Mouse (Mus musculus) liver, embryonic 14.5 days (tissue): ENCODE results near the gene Skp1a. TPM values are rescaled to one million over a fixed set of nuclear protein-coding genes. Genes with fewer than 3 reads are reported as not detected.
"Not testable (repeated sequence)": the region's sequence is repeated elsewhere in the genome, so short reads cannot be mapped to it uniquely, and the experiment has no call there.

Experiments
- ATAC-seq: fragments of 200-750 bp; cut with Nextera tagmentation; 2 replicates; pipeline ENCODE4 v1.8.0; 2017; ENCODE audit warnings: moderate number of reproducible peaks, mild to moderate bottlenecking, moderate library complexity; ENCODE audit not compliant: insufficient read depth
- DNase-seq, 3 experiments: peaks; one replicate each; pipeline ENCODE4 v3.0.0-alpha.2; 2012 to 2013; ENCODE audit warnings: low read depth in 3 of 3, low spot score in 3 of 3
- H3K27ac ChIP-seq: fragments of 300-500 bp; sonication (generic); 2 replicates; pipeline ENCODE4 v1.5.1; 2014; ENCODE audit warnings: moderate library complexity, mild to moderate bottlenecking, control low read depth, inconsistent platforms
- H3K27me3 ChIP-seq: fragments of 300-500 bp; sonication (generic); 2 replicates; pipeline ENCODE4 v1.6.1; 2014; ENCODE audit warnings: mild to moderate bottlenecking, low read length, moderate library complexity; ENCODE audit not compliant: control insufficient read depth, insufficient read depth
- H3K36me3 ChIP-seq: fragments of 300-500 bp; sonication (generic); replicated peaks from 2 replicates; pipeline ENCODE4 v1.6.1; 2014; ENCODE audit warnings: low read depth; ENCODE audit not compliant: control insufficient read depth, insufficient read depth
- H3K4me1 ChIP-seq, 2 experiments: fragments of 200-500 bp in 1 of 2; fragments of 300-500 bp in 1 of 2; sonication (generic) in 1 of 2; replicated peaks; 2 replicates each; pipeline ENCODE4 v1.6.1; 2012 to 2014; ENCODE audit warnings: antibody characterized with exemption in 1 of 2, inconsistent platforms in 1 of 2, low read length in 1 of 2; ENCODE audit not compliant: control insufficient read depth in 2 of 2, insufficient read depth in 2 of 2
- H3K4me2 ChIP-seq: fragments of 300-500 bp; sonication (generic); 2 replicates; pipeline ENCODE4 v1.6.1; 2014; ENCODE audit warnings: low read depth, mild to moderate bottlenecking, control low read depth, moderate library complexity
- H3K4me3 ChIP-seq, 2 experiments: fragments of 200-500 bp in 1 of 2; fragments of 300-500 bp in 1 of 2; sonication (generic) in 1 of 2; 2 replicates each; pipeline ENCODE4 v1.5.1; 2012 to 2014; ENCODE audit warnings: low read depth in 2 of 2, low read length in 2 of 2, mild to moderate bottlenecking in 2 of 2, control low read depth in 1 of 2, inconsistent platforms in 1 of 2, moderate library complexity in 1 of 2; ENCODE audit not compliant: insufficient read depth in 1 of 2
- H3K9ac ChIP-seq: fragments of 300-500 bp; sonication (generic); replicated peaks from 2 replicates; pipeline ENCODE4 v1.6.1; 2014; ENCODE audit warnings: mild to moderate bottlenecking, control low read depth, moderate library complexity
- H3K9me3 ChIP-seq: fragments of 300-500 bp; sonication (generic); 2 replicates; pipeline ENCODE4 v1.6.1; 2016; ENCODE audit warnings: low read length, mixed read lengths; ENCODE audit not compliant: control insufficient read depth
- CTCF ChIP-seq: IDR thresholded peaks from 2 replicates; pipeline ENCODE4 v1.5.1; 2016; ENCODE audit warnings: antibody characterized with exemption, low read depth, control low read depth
- EP300 ChIP-seq: IDR thresholded peaks from 2 replicates; pipeline ENCODE4 v1.6.1; 2016; ENCODE audit warnings: antibody characterized with exemption, low read depth
- WGBS: fragments of 180-500 bp; shearing (Covaris S2); extraction: QIAGEN DNeasy Blood & Tissue Kit; methylation state at CpG from one replicate; pipeline ENCODE4 v1.1.7; 2014; ENCODE audit not compliant: insufficient replicate concordance; 5-methylcytosine and 5-hydroxymethylcytosine counted together
- polyA plus RNA-seq, 2 experiments: library from polyadenylated mRNA; depleted of rRNA in 1 of 2; stranded (reverse) in 1 of 2; unstranded in 1 of 2; fragments of >200 nt; fragmentation: Nextera tagmentation in 1 of 2; extraction: Ambion mirVana in 1 of 2; gene quantifications; 2 replicates each; pipeline versions ENCODE4 v1.2.1 to v1.2.3; 2012 to 2014

Gene Skp1a
- 32.9 and 55.6 TPM in 2 replicates for polyA plus RNA-seq (2012; rRNA removed)
- polyA plus RNA-seq (2014; fragmentation: Nextera tagmentation; extraction: Ambion mirVana), result 281 and 285 TPM in 2 replicates

- Histone ChIP-seq H3K4me3 (peak within 1 kb of the TSS; percentile 74 to 96), H3K27ac (peak within 1 kb of the TSS; percentile 65), H3K36me3 (no peaks in the 10 kb centered on the region; the same call in 1 of the 2 replicates), H3K9me3 (no peaks in the 10 kb centered on the region), H3K9ac (peak within 1 kb of the TSS; percentile 100), H3K4me2 (peak within 1 kb of the TSS; percentile 92), H3K27me3 (no peaks in the 10 kb centered on the region), H3K4me1 (peaks cover 10 to 18% of the 10 kb centered on the region in 2 experiments)
- DNase-seq (peak; percentile 77 to 82 (median 80)), ATAC-seq (peak; percentile 88)
- WGBS, result under 1% methylated on average over 85 of the region's 87 CpGs
- TF ChIP-seq EP300 (peak; percentile 51; the same call in 1 of the 2 replicates), CTCF (no peak)
Measured at GRCm38 (mm10) chr11:52231606-52232541, at the start of gene Skp1a. Gene Skp1a (plus strand): TSS chr11:52231995.

- not testable (repeated sequence) for H3K36me3 ChIP-seq, H3K27me3 ChIP-seq, H3K4me2 ChIP-seq, H3K4me3 ChIP-seq, H3K9ac ChIP-seq, ATAC-seq, DNase-seq, H3K27ac ChIP-seq, H3K9me3 ChIP-seq, H3K4me1 ChIP-seq
- WGBS, result 68% methylated on average over 8 of the region's 8 CpGs
Measured at GRCm38 (mm10) chr11:52196496-52197023, 35.2 kb upstream of the Skp1a start.

- Histone ChIP-seq H3K27me3 (no peaks in the 10 kb centered on the region), H3K36me3 (no peaks in the 10 kb centered on the region), H3K4me3 (no peak within 1 kb of the TSS), H3K9me3 (no peaks in the 10 kb centered on the region), H3K9ac (no peak within 1 kb of the TSS), H3K4me1 (no peaks in the 10 kb centered on the region), H3K4me2 (no peak within 1 kb of the TSS), H3K27ac (no peak within 1 kb of the TSS)
- no peak for DNase-seq
- no peak for ATAC-seq
- TF ChIP-seq CTCF (no peak), EP300 (no peak)
Measured at GRCm38 (mm10) chr11:52213887-52214286, 17.9 kb upstream of the Skp1a start, which contains the start of gene Olfr1371. Gene Olfr1371 (minus strand): TSS chr11:52213987.

GRCm38 (mm10) chr11:52220282-52220681 lies 11.5 kb upstream of the Skp1a start:
- Histone ChIP-seq H3K9me3 (no peaks in the 10 kb centered on the region), H3K4me1 (no peaks in the 10 kb centered on the region; a peak in 1 of 4 replicates), H3K4me2 (peak overlapping the region; percentile 13; the same call in 1 of the 2 replicates), H3K36me3 (no peaks in the 10 kb centered on the region), H3K27ac (no peak overlapping the region), H3K27me3 (no peaks in the 10 kb centered on the region; the same call in 1 of the 2 replicates), H3K9ac (no peak overlapping the region), H3K4me3 (no peak overlapping the region)
- 5% methylated on average over 4 of the region's 4 CpGs for WGBS
- DNase-seq (no peak), ATAC-seq (no peak)
- peak; percentile 81 for TF ChIP-seq CTCF
- TF ChIP-seq EP300, result no peak

GRCm38 (mm10) chr11:52221921-52222320 lies 9.9 kb upstream of the Skp1a start:
- not testable (repeated sequence) for H3K4me2 ChIP-seq, DNase-seq, ATAC-seq, H3K9me3 ChIP-seq, H3K27ac ChIP-seq, H3K36me3 ChIP-seq, H3K4me1 ChIP-seq, H3K4me3 ChIP-seq, H3K27me3 ChIP-seq, H3K9ac ChIP-seq
- 65% methylated on average over 6 of the region's 6 CpGs for WGBS
